Mouse (Mus musculus): ENCODE results near the gene Col6a1. TPM values are rescaled to one million over a fixed set of nuclear protein-coding genes. Genes with fewer than 3 reads are reported as not detected.

Gene Col6a1
- total and polyA plus RNA-seq, 2 experiments from 2014 or later, result 68.6 to 142 TPM

- H3K9ac ChIP-seq (replicated peaks; ENCODE audit: low read depth, low read length), result no peak overlapping the region
- ATAC-seq (ENCODE audit: insufficient read depth, low read depth) (no peak), DNase-seq (ENCODE audit: low spot score) (no peak)
- H3K4me2 ChIP-seq (ENCODE audit: low read depth, low read length), result no peak overlapping the region
- no peaks in the 10 kb centered on the region for H3K4me1 ChIP-seq (ENCODE audit: control insufficient read depth, insufficient read depth)
- no peaks in the 10 kb centered on the region for H3K27me3 ChIP-seq (ENCODE audit: control insufficient read depth, insufficient read depth, low read length)
- WGBS, result 88% methylated on average over 4 of the region's 4 CpGs
- H3K4me3 ChIP-seq (ENCODE audit: low read depth, low read length), result no peak overlapping the region
- TF ChIP-seq CTCF (IDR thresholded peaks at IDR 0.05; ENCODE audit: low read depth), result no peak
- no peak for TF ChIP-seq EP300 (IDR thresholded peaks at IDR 0.05; ENCODE audit: low read depth)
- peaks cover 25% of the 10 kb centered on the region for H3K36me3 ChIP-seq (replicated peaks; ENCODE audit: control insufficient read depth, insufficient read depth, low read length)
- no peaks in the 10 kb centered on the region for H3K9me3 ChIP-seq (replicated peaks; ENCODE audit: control insufficient read depth, low read length)
- H3K27ac ChIP-seq (ENCODE audit: low read depth), result no peak overlapping the region
Measured at GRCm38 (mm10) chr10:76717631-76718030, 8.3 kb downstream of the Col6a1 start.

- Histone ChIP-seq H3K4me1 (ENCODE audit: control insufficient read depth, insufficient read depth) (no peaks in the 10 kb centered on the region), H3K27ac (ENCODE audit: low read depth) (no peak overlapping the region), H3K4me3 (ENCODE audit: low read depth, low read length) (no peak overlapping the region), H3K9me3 (replicated peaks; ENCODE audit: control insufficient read depth, low read length) (no peaks in the 10 kb centered on the region), H3K36me3 (replicated peaks; ENCODE audit: control insufficient read depth, insufficient read depth, low read length) (peaks cover 23% of the 10 kb centered on the region), H3K4me2 (ENCODE audit: low read depth, low read length) (no peak overlapping the region), H3K9ac (replicated peaks; ENCODE audit: low read depth, low read length) (no peak overlapping the region), H3K27me3 (ENCODE audit: control insufficient read depth, insufficient read depth, low read length) (no peaks in the 10 kb centered on the region)
- 84% methylated on average over 7 of the region's 7 CpGs for whole genome bisulfite sequencing
- ATAC-seq (ENCODE audit: insufficient read depth, low read depth) (no peak), DNase-seq (ENCODE audit: low spot score) (no peak)
- TF ChIP-seq CTCF (IDR thresholded peaks at IDR 0.05; ENCODE audit: low read depth) (no peak), EP300 (IDR thresholded peaks at IDR 0.05; ENCODE audit: low read depth) (no peak)
Measured at GRCm38 (mm10) chr10:76717026-76717425, 8.9 kb downstream of the Col6a1 start.

- no peak overlapping the region for H3K9ac ChIP-seq (replicated peaks; ENCODE audit: low read depth, low read length)
- no peak for TF ChIP-seq CTCF (IDR thresholded peaks at IDR 0.05; ENCODE audit: low read depth)
- no peak for TF ChIP-seq EP300 (IDR thresholded peaks at IDR 0.05; ENCODE audit: low read depth)
- H3K4me1 ChIP-seq (ENCODE audit: control insufficient read depth, insufficient read depth), result no peaks in the 10 kb centered on the region
- H3K4me3 ChIP-seq (ENCODE audit: low read depth, low read length), result no peak overlapping the region
- H3K4me2 ChIP-seq (ENCODE audit: low read depth, low read length), result no peak overlapping the region
- DNase-seq (ENCODE audit: low spot score) (no peak), ATAC-seq (ENCODE audit: insufficient read depth, low read depth) (no peak)
- H3K27me3 ChIP-seq (ENCODE audit: control insufficient read depth, insufficient read depth, low read length), result no peaks in the 10 kb centered on the region
- no peaks in the 10 kb centered on the region for H3K9me3 ChIP-seq (replicated peaks; ENCODE audit: control insufficient read depth, low read length)
- 61% methylated on average over 7 of the region's 7 CpGs for WGBS
- H3K36me3 ChIP-seq (replicated peaks; ENCODE audit: control insufficient read depth, insufficient read depth, low read length), result peaks cover 20% of the 10 kb centered on the region
- no peak overlapping the region for H3K27ac ChIP-seq (ENCODE audit: low read depth)
Measured at GRCm38 (mm10) chr10:76714303-76714702, 11.7 kb downstream of the Col6a1 start.

- WGBS, result 86% methylated on average over 3 of the region's 3 CpGs
Measured at GRCm38 (mm10) chr10:76712500-76712899, 13.5 kb downstream of the Col6a1 start.

GRCm38 (mm10) chr10:76711331-76711730 is 14.6 kb downstream of the Col6a1 start:
- TF ChIP-seq CTCF (IDR thresholded peaks at IDR 0.05; ENCODE audit: low read depth), result no peak
- TF ChIP-seq EP300 (IDR thresholded peaks at IDR 0.05; ENCODE audit: low read depth), result no peak
- H3K27ac ChIP-seq (ENCODE audit: low read depth), result no peak overlapping the region
- DNase-seq (ENCODE audit: low spot score) (no peak), ATAC-seq (ENCODE audit: insufficient read depth, low read depth) (no peak)
- 94% methylated on average over 16 of the region's 16 CpGs for WGBS
- no peaks in the 10 kb centered on the region for H3K27me3 ChIP-seq (ENCODE audit: control insufficient read depth, insufficient read depth, low read length)
- H3K4me1 ChIP-seq (ENCODE audit: control insufficient read depth, insufficient read depth), result no peaks in the 10 kb centered on the region
- no peak overlapping the region for H3K4me3 ChIP-seq (ENCODE audit: low read depth, low read length)
- H3K4me2 ChIP-seq (ENCODE audit: low read depth, low read length), result no peak overlapping the region
- H3K9me3 ChIP-seq (replicated peaks; ENCODE audit: control insufficient read depth, low read length), result no peaks in the 10 kb centered on the region
- no peak overlapping the region for H3K9ac ChIP-seq (replicated peaks; ENCODE audit: low read depth, low read length)
- H3K36me3 ChIP-seq (replicated peaks; ENCODE audit: control insufficient read depth, insufficient read depth, low read length), result peaks cover 27% of the 10 kb centered on the region

More at GRCm38 (mm10) chr10:76712500-76712899, 13.5 kb downstream of the Col6a1 start:
- H3K9me3 ChIP-seq (replicated peaks; ENCODE audit: control insufficient read depth, low read length), result no peaks in the 10 kb centered on the region
- DNase-seq (ENCODE audit: low spot score), result no peak
- H3K36me3 ChIP-seq (replicated peaks; ENCODE audit: control insufficient read depth, insufficient read depth, low read length), result peaks cover 27% of the 10 kb centered on the region
- ATAC-seq (ENCODE audit: insufficient read depth, low read depth), result no peak
- H3K27ac ChIP-seq (ENCODE audit: low read depth), result no peak overlapping the region
- H3K27me3 ChIP-seq (ENCODE audit: control insufficient read depth, insufficient read depth, low read length), result no peaks in the 10 kb centered on the region
- no peak overlapping the region for H3K4me3 ChIP-seq (ENCODE audit: low read depth, low read length)
- H3K4me1 ChIP-seq (ENCODE audit: control insufficient read depth, insufficient read depth), result no peaks in the 10 kb centered on the region
- H3K9ac ChIP-seq (replicated peaks; ENCODE audit: low read depth, low read length), result no peak overlapping the region
- no peak overlapping the region for H3K4me2 ChIP-seq (ENCODE audit: low read depth, low read length)
- no peak for TF ChIP-seq CTCF (IDR thresholded peaks at IDR 0.05; ENCODE audit: low read depth)
- no peak for TF ChIP-seq EP300 (IDR thresholded peaks at IDR 0.05; ENCODE audit: low read depth)

- no peak for ATAC-seq (ENCODE audit: insufficient read depth, low read depth)
Measured at GRCm38 (mm10) chr10:76708465-76708864, 17.5 kb downstream of the Col6a1 start.

More at GRCm38 (mm10) chr10:76708465-76708864, 17.5 kb downstream of the Col6a1 start:
- no peak overlapping the region for H3K4me3 ChIP-seq (ENCODE audit: low read depth, low read length)
- no peaks in the 10 kb centered on the region for H3K27me3 ChIP-seq (ENCODE audit: control insufficient read depth, insufficient read depth, low read length)
- H3K9ac ChIP-seq (replicated peaks; ENCODE audit: low read depth, low read length), result no peak overlapping the region
- H3K9me3 ChIP-seq (replicated peaks; ENCODE audit: control insufficient read depth, low read length), result no peaks in the 10 kb centered on the region
- TF ChIP-seq CTCF (IDR thresholded peaks at IDR 0.05; ENCODE audit: low read depth), result no peak
- no peak for TF ChIP-seq EP300 (IDR thresholded peaks at IDR 0.05; ENCODE audit: low read depth)
- no peak overlapping the region for H3K4me2 ChIP-seq (ENCODE audit: low read depth, low read length)
- peaks cover 16% of the 10 kb centered on the region; the same call in 1 of the 2 replicates for H3K36me3 ChIP-seq (replicated peaks; ENCODE audit: control insufficient read depth, insufficient read depth, low read length)
- no peak for DNase-seq (ENCODE audit: low spot score)
- H3K27ac ChIP-seq (ENCODE audit: low read depth), result no peak overlapping the region
- 57% methylated on average over 3 of the region's 3 CpGs for WGBS
- no peaks in the 10 kb centered on the region for H3K4me1 ChIP-seq (ENCODE audit: control insufficient read depth, insufficient read depth)
